Mouse (Mus musculus) T-helper 2 cell (primary cell): ENCODE results near the gene Myo9a.

ENCODE experiments used
- in situ Hi-C: fragments of 300-600 bp; cut with MboI, MseI; formaldehyde crosslinking; loops from one replicate; pipeline ENCODE4 v1.15.1; 2025; ENCODE audit warnings: high pct_unique_total_duplicates

Gene Myo9a

DNA sequence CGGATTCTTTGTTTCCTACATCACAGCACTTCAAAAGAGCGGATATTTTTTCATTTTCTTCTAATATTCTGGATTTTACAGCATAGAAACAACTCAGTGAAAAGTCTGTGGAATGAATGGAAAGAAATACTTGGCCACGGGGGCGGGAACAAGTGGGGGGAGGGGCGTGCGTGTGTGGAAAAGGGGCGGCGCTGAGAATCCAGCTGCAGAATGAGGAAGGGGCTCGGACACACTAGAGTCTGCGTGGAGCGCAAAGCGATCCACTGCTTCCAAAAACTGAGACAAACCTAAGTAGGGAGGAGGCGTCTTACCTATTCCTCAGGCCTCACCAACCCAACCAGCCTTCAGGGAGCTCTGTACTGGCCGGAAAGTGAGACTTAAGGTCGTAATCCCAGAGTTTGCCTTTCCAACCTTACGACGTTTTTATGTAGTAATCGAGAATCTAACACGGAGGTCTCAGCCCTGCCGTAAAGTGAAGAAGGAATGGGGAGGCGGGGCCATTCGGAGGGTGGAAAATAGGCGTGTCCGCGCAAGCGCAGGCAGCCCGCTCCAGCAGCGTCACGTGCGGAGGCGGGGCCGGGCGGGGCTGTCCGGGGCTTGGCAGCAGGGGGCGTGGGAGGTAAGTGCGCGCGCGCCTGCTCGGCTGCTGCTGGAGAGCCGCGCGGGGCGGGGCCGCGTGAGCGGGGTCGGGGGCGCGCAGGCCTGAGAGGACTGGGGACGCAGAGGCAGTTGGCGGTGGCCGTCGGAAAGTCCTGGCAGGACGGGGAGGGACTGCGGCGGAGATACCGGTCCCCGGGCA lies at the start of gene Myo9a, which contains the start of gene Senp8:
TSS of gene Myo9a (plus strand) at position 630 of the 799 bp plus-strand sequence.
TSS of gene Senp8 (minus strand) at position 444 of the 799 bp plus-strand sequence.
- in situ Hi-C loops: no loop called here

DNA sequence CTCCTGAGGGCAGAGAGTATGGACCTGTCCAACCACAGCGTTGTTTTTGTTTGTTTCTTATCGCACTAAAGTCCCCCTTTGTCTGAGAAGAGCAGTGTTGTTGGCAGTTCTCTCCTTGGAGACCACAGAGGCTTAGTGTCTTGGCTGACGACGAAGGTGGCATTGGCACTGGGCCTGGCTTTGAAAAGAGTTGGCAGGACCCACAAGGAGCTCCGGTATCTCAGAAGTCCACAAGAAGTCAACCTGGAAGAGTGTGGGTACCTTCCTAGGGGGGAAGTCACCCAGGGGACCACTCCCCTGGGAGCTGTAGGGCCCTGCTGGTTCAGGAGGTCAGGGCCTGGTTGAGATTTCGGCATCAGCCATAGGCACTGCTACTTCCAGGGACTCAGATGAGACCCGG lies 49.6 kb upstream of the Myo9a start:
- in situ Hi-C loops: loop anchor here (25.0 kb wide), 1 partner anchor 736 kb away; no protein-coding TSS in a partner anchor

DNA sequence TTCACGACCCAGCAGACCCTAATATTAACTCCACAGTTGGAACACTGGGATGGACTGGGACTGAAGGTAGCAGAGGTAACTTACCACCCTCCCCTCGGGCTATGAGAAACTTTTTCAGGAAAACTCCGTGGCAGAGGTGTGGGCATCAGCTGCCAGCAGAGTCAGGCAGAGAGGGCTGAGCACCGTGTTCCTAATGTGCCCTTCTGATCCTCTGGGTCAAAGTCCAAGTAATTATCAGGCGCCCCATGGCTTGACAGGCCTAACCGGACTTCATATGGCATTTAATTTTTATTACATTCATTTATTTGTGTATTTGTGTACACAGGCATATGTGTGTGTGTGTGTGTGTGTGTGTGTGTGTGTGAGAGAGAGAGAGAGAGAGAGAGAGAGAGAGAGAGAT lies 47.6 kb upstream of the Myo9a start:
- in situ Hi-C loops: loop anchor here (25.0 kb wide), 1 partner anchor 734 kb away; no protein-coding TSS in a partner anchor

DNA sequence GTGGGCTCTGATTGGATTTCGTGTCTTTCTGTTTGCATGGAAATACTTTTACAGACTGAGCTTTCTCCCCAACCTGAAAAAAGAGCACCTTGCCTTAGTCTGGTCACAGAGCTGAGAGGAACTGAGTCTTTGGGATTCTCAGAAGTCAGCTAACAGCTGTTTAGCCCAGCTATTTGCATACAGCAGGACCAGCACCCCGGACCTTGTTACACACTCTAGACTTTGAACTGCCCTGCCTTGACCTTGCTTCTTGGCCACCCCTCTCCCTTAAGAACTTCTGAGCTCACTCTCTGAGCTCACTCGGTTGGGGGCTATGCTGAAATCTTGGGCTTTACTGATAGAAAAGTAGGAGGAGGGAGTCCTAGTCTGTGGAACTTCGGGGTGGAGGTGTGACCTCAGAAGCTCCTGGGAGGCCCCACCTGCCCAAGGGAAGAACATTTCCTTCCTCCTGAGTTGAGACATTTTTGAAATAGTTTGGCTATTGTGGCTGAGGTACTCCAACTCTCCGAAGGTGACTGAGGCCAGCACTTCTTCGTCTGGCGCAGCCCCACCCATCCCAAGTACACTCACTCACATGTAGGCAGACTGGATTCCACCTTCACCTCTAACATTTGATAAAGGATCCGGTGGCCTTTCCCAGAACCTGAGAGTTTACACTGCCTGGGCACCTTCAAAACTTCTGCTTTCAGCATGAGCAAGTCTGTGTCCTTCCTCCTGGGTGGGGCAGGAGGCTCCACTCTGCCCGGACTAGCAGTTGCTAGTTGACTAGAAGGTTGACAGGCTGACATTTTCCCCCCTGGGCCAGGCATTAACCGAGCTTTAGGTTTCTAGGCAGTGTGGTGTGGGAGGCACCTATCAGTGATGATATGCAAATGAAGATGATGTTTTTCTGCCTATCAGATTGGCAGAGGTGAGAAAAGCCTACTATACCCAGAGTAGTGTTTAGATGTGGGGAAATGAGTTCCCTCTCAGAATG lies 43.6 kb upstream of the Myo9a start:
- in situ Hi-C loops: loop anchor here (25.0 kb wide), 1 partner anchor 730 kb away; no protein-coding TSS in a partner anchor

DNA sequence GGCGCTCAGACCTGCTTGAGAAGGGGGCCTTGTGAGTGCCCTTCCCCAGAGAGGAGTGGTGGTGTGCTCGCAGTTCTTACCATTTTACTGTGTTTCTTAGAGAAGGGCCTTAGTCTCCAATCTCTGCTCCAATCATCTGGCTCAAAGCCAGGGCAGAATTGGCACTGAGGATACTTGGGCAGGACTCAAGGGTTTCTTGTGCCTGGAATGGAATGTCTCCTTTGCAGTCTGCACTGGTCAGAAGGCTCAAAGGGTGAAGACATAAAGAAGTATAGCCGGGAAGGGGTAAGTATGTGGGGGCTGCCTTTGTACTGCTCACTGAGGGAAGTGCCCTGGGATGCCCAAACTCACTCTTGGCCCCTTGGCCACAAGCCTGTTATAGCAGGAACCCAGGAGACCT lies 41.5 kb upstream of the Myo9a start:
- in situ Hi-C loops: loop anchor here (25.0 kb wide), 1 partner anchor 728 kb away; no protein-coding TSS in a partner anchor

DNA sequence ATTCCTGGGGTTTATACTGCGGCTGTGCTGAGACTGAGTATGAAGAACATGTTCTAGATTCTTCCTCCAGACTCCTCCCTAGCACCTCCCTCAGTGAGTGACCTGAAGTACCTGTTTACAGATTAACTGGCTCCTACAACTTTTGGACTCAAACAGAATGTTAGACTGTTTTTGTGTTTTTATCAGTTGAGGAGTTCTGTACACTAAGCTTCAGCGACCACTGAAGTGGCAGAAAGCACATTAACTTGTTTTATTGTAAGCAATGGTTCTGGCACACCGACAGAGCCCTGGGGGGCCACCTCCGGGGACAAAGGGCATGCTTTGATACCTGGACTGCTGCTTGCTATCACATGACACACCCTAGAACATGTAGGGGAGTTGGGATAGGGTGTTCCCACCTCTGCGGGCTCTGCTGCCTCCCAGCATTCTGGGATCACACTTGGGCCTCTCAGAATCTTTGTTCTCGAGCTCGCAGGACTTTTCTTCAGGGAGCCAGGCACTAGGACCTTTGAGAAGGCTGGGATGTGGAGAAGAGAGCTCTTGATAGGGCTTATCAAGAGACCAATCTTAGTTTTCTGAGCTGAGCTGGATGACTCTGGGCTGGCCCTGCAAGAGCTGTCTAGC lies 34.3 kb upstream of the Myo9a start:
- in situ Hi-C loops: loop anchor here (10.0 to 25.0 kb wide), 2 partner anchors 721 to 882 kb away; no protein-coding TSS in a partner anchor

DNA sequence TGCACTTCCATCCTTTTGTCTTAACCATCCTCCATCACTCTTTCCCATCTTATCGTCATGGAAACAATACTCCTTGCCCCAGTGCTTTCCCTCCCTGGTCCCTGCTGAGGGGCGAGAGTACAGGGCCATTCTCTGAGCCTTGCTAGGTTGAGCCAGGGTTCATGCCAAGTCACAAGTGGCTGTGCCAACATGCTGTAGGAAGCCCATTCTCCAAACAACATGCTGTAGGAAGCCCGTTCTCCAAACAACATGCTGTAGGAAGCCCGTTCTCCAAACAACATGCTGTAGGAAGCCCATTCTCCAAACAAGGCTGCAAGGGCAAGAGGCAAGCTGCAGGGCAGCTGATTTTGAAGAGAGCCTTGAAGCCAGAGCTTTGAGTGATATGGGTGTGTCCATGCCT lies 32.5 kb upstream of the Myo9a start:
- in situ Hi-C loops: loop anchor here (10.0 to 25.0 kb wide), 2 partner anchors 719 to 883 kb away; no protein-coding TSS in a partner anchor

DNA sequence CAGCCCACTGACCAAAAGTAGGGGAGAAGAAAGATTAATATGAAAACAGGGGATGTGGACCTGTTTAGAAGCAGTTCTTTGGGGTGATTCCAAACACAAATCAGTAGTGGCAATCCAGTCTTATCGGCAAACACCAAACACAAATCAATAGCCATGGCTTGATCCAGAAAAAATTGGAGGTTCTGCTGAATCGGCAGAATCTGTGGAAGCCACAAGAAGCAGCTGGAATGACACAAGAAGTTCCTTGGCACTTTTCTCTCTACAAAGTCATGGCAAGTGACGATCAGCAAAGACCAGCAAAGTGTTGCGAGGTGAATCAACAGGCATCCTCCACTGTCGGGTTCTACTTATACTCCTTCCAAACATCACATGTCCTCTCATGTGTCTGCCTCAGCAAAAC lies 29.6 kb upstream of the Myo9a start:
- in situ Hi-C loops: loop anchor here (5.0 to 25.0 kb wide), 3 partner anchors 41 to 716 kb away; partner anchors contain the start of gene Nr2e3

DNA sequence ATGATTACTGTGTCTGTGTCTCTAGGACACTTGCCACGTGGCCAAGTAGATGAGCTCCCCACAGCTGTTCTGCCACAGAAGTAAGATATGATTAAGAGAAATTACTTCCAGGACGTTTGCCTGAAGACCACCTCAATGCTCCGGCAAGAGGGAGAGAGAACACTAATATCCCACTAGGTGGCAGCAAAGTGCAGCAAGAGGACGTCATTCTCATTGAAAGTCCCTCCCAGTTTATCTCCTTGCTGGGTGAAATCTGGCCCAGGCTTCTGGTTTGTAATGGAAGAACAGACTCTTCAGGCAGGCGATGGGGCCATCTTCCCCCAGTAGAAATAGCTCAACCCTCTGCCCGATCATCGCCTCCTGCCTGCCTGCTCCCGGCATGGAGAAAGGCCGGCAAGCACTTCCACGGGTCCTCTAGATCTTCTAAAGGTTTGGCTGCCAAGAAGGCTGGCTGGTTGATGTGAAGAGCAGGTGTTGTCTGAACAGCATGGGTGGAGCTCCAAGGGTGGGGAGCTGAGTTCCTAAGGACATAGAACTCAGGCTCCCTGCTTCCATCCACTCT lies 27.5 kb upstream of the Myo9a start:
- in situ Hi-C loops: loop anchor here (5.0 to 25.0 kb wide), 3 partner anchors 39 to 714 kb away; partner anchors contain the start of gene Nr2e3

DNA sequence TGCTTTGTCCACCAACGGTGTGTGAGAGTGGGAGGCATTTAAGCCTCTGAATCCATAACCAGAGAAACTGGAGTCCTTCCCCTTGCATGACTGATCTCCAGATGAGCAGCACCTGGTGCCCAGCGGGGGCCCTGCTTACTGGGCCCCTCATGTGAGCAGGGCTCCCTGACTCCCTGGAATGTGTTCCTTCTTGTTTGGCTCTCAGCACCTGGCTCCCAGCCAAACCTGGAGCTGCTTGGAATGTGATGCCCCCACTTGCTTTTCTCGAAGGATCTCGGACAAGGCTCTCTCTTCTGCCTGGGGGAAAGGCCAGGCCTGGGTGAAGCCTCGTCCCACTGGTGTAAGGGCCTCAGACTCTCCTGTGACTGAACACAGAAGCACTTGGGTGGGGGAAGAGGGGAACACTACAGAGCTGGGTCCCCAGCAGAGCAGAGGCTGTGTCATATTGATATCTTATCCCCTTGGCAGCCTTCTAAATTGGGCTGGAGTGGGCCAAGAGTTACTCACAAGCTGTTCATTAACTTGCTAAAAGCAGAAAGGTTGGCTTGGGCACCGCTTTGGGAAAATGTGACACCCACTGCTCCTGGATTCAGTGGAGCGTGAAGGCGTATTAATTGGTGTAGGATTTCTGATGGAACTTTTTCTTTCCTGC lies 26.8 kb upstream of the Myo9a start:
- in situ Hi-C loops: loop anchor here (5.0 to 25.0 kb wide), 3 partner anchors 38 to 713 kb away; partner anchors contain the start of gene Nr2e3

DNA sequence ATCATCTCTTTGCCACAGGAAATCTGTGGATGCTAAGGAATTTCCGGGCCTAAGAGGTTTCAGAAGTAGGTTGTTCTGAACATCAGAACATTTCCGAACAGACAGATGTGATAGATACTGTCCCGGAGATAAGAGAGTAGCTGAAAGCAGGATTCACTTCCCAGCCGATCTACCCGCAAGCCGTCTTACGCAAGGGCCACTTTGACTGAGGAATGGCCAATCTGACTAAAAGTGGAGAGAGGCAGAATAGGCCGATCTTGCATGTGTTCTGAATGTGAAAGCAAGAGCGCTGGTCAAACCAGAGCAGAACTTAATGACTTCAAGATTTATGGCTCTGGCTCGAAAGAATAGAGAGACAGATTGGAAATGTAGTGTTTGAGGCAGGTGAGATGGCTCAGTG lies 25.2 kb upstream of the Myo9a start:
- in situ Hi-C loops: loop anchor here (10.0 kb wide), 1 partner anchor 239 kb away; the partner anchor contains the start of gene Nr2e3

DNA sequence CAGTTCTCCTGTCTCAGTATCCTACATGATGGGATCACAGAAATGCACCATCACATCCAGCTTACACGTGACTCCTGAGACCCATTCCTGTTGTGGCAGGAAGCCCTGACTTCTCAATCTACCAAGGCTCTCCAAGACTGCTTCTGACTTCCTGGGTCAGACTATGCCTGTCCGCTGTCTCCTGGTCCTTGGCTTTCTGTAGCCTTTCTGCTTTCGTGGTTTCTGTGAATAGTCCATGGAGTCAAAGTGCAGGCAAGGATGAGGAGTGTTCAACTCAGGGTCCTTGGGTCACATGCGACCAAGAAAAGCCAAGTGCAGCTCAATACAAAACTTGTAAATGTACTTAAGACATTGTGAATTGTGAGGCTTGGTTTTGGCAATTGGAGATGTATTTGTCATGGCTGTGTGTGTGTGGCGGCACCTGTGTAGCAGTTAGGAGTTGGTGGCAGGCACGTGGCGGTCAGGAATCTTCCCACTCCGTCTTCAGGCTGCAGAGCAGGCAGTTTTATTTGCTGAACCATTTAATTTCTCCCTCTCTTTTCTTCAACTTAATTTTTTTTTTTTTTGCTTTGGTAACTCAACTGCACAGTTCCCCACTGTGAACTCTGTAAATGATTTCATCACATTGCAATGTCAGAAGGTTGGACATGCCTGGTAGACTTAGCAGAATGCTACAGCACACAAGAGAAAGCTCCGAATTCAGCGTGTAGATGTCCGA lies 23.0 kb upstream of the Myo9a start:
- in situ Hi-C loops: loop anchor here (10.0 kb wide), 1 partner anchor 237 kb away; the partner anchor contains the start of gene Nr2e3

DNA sequence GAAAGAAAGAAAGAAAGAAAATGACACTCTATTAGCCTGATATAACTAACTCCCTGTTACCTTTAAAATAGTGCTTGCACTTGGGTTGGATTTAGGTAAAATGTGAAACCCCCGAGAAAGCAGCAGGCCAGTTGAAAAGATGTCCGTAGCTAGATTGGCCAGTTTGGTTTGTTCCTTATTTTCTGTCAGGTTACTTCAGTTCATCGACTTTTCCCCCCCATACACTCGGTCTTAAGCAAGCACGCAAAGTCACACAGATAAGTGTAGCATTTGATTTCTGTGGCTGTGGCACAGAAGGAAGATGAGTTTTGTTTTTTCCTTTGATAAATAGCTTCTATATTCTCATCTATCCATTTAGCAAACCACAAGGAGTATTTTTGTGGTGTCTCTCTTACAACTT lies 19.6 kb upstream of the Myo9a start:
- in situ Hi-C loops: no loop called here

DNA sequence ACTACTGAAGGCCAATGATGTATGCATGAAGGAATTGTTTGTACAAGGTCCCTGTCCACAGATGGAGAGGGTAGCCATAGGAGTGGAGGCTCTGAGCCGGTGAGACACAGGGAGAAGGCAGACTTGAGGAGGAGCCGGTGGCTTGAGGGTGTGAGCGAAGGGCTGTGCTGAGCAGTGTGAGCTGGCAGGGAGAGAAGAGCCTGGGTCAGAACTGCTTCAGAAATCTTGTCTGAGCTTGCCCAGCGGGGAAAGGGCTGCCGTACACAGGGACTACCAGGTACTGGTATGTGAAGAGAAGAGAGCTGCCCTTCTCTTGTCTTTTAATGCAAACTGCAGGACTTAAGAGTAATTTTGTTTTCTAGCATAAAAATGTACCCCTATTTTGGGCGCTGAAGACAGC lies 17.6 kb upstream of the Myo9a start:
- in situ Hi-C loops: no loop called here

DNA sequence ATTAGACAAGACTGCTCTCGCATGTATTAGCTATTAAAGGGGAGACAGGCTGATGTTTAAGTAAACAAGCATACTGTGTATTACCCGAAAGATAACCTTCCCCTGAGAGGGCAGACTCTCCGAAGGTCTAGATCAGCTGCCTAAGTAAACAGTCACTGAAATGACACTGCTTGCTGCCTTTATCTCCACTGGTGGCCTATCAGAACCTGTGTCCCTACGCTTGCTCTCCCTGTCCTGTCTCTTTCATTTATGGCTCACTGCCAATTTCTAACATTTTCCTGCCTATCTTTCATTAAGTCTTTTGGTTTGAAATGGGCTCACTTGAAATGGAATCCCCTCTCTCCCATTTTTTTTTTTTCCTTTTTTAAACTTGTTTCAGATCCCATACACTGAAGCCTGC lies 15.3 kb upstream of the Myo9a start:
- in situ Hi-C loops: no loop called here

DNA sequence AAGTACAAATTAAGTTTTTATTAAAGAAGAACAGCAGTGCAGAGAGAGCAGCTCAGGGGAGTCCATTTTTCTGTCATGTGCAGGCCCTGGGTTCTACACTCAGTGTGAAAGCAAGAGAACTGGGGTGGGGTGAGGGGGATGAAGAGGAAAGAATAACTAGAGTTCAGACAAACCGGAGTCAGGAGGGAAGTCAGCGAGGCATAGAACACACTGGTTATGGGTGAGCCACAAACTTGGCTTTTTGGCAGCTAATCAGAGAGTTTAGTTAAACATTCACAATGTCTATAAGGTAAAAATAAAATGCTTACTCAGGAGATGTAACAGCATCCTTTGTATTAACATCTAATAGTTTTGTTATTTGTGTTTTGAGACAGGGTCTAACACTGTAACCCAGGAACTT lies 10.1 kb upstream of the Myo9a start:
- in situ Hi-C loops: no loop called here

DNA sequence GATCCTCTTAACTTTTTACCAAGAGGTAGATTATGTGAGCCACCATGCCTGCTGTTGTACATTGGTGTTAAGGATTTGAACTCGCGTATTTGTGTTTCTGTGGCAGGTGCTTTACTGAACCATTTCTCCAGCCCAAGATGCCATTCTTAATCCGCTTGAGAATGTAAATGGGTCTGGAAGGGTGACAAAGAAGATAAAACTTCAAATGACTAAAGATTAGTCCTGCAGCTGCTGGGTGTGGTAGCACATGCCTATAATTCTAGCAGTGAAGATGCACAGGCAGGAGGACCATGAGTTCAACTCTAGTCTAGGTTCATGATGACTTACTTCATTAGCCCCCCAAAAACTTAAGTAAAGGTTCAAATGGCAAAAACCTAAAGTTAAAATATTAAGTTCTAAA lies 6.8 kb upstream of the Myo9a start:
- in situ Hi-C loops: no loop called here

DNA sequence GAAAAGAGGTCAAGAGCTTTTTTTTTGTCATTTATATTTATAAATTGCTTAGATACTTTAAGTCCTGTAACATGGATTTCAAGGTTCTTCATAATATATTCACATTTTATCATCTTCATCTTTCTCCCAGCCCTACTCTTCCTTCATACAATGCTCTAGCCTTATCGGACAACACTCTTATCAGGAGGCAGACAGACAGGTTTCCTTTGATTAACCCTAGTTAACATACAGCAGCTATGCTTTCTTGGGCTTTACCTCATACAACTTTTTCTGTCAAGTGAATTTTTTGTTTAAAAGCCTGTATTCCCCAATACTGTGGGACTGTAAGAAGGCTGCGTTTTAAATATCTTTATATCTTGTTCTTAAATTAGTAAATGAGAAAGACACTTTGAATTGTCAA lies 2.3 kb upstream of the Myo9a start:
- in situ Hi-C loops: no loop called here

DNA sequence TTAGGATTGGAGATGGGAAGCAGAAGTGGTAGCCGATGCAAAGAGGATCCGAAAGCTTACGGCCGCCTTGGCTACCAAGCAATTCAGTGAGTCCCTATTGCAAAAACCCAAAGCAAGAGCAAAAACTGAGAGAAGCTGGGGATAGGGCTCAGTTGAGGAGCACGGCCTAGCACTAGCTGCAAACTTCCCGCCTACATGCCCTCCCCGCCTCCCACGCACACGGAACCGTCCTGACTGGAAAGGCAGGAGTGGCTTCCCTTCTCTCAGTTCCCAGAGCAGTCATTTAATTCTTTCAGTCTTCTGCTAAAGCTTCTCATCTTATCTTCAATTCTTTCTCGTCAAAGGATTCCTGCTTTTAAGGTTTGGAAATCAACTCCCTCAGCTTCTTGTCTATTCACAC lies 1.7 kb upstream of the Myo9a start:
- in situ Hi-C loops: no loop called here
